Mouse (Mus musculus) megakaryocyte, adult 5-6 weeks (primary cell): ENCODE measurements around the gene 1700037C18Rik. TPM values are rescaled to one million over a fixed set of nuclear protein-coding genes. Genes with fewer than 3 reads are reported as not detected.
A peak's percentile ranks its signal among the peaks of the same experiment; 100 is the strongest.

Source experiments
- ATAC-seq: 2 replicates; pipeline ENCODE4 v1.8.0; 2016; ENCODE audit warnings: mild to moderate bottlenecking, inconsistent platforms; ENCODE audit not compliant: poor library complexity, severe bottlenecking
- total RNA-seq, 2 experiments: library from RNA; stranded (forward) in 1 of 2; stranded (reverse) in 1 of 2; fragments of 153-499, 151-499 nt in 1 of 2; fragments of 221-1000, 200-1000 nt in 1 of 2; gene quantifications; 2 replicates each; pipeline versions ENCODE4 v1.2.3 to v1.2.4; 2015 to 2017

1700037C18Rik gene
- total RNA-seq (2015) = 1.2 and 5.9 TPM in 2 replicates
- 0.85 and 3.2 TPM in 2 replicates for total RNA-seq (2017)

DNA sequence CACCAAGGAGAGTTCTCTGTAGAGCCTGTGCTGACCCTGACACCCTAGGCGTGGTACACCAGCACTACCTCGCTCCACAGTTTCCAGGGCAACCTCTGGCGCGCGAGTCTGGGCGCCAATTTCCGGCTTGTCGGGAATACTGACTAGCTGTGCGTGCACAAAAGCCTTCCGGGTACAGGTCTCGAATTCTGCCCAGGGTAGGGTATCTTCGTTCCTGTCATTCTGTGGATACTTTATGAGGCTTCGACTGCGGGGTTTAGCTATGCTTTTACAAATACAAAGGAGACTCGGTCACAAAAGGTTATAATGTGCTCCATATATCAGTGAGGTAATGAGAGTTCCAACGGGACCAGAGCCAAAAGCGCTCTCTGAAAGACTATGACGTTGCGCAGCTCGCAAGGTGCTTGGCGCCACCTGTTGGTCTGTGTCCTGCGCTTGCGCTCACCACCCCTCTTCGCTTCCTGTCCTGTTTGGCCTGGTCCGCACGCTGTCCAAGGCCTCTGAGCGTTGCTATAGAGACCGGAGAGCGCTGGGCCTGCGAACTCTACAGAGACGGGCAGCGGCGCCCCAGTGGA lies at the start of gene 1700037C18Rik, which contains the start of gene Cluap1:
TSS of gene 1700037C18Rik (minus strand) at position 153 of the 575 bp plus-strand sequence.
TSS of gene Cluap1 (plus strand) at position 265 of the 575 bp plus-strand sequence.
- ATAC-seq = peak; percentile 97

DNA sequence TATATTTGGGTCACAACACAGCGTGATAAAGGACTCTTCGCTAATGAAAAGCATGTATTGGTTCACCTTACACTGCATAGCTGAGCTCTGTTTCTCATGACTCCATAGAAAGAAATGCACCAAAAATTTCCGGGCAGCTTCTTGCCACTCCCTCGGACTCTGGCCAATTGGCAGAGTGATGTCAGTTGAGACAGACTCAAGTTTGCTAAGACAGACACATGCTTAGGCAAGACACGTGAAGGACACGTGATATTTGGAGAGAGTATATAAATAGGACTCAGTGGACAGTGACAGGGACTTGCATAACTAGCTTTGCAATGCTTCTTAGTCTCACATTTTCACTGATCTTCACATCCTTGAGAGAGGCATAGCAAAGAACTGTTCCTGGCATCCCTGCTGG lies 47.9 kb upstream of the 1700037C18Rik start:
- ATAC-seq = no peak

- ATAC-seq = no peak
Observed at GRCm38 (mm10) chr16:3951141-3951540, 42.7 kb upstream of the 1700037C18Rik start.

- no peak for ATAC-seq
Observed at GRCm38 (mm10) chr16:3934701-3935100, 26.2 kb upstream of the 1700037C18Rik start.

- peak; percentile 41 for ATAC-seq
Observed at GRCm38 (mm10) chr16:3934091-3934490, 25.6 kb upstream of the 1700037C18Rik start.

GRCm38 (mm10) chr16:3933536-3933935 lies 25.0 kb upstream of the 1700037C18Rik start:
- ATAC-seq = no peak

DNA sequence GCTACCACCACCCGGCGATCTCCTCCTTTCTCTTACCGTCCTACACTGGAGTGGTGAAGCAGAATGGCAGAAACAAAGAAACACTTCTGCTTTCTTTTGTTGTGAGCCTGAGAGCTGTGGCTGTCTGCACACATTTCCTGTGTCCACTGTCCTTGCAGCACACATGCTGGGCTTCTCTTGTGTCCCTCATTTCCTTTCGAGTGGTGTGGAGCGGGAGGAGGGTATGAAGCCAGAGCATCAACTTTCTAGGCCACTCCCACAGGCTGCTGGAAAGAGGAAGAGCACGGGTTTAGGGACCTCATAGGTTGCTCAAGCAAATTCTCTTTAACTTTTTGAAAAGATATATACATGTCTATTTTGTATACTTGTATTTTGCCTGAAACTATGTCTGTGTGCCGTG lies 20.7 kb upstream of the 1700037C18Rik start:
- ATAC-seq = peak; percentile 96

DNA sequence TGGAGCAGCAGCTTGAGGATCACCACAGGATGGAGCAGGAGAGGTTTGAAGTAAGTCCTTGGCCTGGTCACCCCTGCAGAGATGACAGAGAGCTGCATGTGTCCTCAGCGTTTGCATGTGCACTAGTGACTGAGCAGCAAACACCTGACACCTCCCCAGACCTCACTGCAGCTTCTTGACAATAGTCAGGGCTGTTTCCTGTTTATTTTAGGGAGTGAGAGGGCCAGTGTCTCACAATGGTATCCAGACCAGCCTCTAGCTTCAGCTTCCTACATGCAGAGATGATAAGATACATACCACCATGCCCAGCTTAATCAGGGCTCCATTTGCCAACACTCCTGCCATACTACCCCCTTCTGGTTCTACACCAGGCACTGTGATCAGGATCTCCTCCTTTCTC lies 20.1 kb upstream of the 1700037C18Rik start:
- no peak for ATAC-seq

DNA sequence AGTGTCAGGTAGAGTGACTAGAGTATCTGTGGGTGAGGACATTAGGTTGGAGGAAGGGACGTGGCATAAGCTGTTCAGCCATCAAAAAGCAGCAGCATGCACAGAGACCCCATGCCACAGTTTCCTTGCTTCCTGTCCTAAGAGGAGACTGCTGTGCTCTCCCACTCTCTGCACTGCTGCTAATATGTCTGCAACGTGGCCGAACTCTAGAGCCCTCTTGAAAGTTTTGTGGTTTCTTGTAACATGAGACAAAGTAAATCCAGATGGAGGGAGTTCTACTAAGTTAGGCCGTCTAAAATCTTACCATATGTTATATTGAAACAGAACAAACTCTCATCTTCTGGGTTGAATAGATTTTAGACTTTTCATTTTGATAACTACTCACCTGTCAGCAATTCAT lies 15.5 kb upstream of the 1700037C18Rik start:
- no peak for ATAC-seq

DNA sequence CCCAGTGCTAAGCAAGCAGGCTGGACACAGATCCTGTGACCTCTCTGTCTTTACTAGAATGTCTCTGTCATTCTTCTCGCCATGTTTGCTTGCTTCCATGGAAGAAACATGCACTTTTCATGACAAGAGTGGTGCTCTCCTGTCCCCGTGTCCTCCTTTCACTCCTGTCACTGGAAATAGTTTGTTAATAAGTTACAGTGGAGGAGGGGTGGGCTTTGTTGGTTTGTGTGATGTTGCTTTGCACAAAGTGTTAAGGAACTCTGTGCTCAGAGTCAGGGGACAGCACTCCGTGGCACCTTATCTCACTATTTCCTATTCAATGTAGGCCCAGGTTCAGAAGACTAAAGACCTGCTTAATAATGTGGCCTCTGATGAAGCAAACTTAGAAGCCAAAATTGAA lies 15.0 kb upstream of the 1700037C18Rik start:
- ATAC-seq = no peak

GRCm38 (mm10) chr16:3920756-3921155 lies 12.3 kb upstream of the 1700037C18Rik start:
- ATAC-seq = peak; percentile 70

- ATAC-seq = no peak
Observed at GRCm38 (mm10) chr16:3909118-3909517, 629 bp upstream of the 1700037C18Rik start.

DNA sequence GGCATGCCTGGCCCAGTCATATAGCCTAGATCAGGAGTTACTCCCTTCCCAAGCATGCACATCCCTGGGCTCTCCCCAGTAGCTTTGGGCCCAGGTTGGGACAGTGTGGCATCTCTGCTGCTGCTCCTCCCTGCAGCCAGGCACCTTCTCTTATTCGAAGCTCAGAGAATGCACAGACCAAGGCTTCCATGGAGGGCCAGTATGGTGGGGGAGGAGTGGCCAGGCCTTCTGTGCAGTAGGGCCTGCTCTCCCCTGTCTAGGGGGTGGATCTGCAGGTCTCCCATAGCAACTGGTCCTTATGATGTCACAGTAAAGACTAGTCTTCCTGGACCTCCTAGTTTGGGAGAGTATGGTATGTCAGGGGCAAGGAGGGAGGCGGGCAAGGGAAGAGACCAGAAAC lies 1.0 kb downstream of the 1700037C18Rik start:
- no peak for ATAC-seq

- ATAC-seq = no peak
Observed at GRCm38 (mm10) chr16:3896553-3896952, 11.9 kb downstream of the 1700037C18Rik start.

GRCm38 (mm10) chr16:3896046-3896445 lies 12.4 kb downstream of the 1700037C18Rik start:
- ATAC-seq = no peak

DNA sequence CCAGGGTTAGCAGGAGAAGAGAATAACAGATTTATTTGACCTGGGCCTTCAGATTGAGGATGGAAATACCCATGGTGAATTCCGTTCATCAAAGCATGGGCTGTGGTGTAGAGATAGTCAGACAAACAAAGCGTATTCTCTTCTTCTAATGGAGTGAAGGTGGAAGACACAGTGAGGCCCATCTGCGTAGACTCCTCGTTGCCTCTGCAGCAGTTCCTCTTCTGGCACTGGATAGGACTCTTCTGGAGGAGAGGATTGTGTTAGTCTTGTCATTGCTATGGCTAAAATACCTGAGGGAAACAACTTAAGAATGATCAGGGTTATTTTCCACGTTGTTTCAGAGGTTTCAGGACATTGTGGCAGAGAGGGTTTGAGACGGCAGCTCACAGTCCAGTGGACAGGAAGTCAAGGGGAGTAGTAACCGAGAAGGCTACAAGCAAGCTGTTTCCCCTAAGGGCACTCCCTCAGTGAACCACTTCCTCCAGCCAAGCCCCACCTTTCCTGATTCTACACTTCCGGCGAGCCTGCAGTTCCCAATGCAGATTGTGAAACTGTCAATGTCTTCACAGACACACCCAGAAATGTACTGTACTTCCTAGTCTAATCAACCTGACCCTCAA lies 13.2 kb downstream of the 1700037C18Rik start:
- ATAC-seq = peak; percentile 96

GRCm38 (mm10) chr16:3893739-3894138 lies 14.8 kb downstream of the 1700037C18Rik start:
- ATAC-seq = no peak

- ATAC-seq = no peak
Observed at GRCm38 (mm10) chr16:3891621-3892295, 16.7 kb downstream of the 1700037C18Rik start.

GRCm38 (mm10) chr16:3885065-3885670 lies 23.3 kb downstream of the 1700037C18Rik start:
- peak; percentile 22; the same call in 1 of the 2 replicates for ATAC-seq

DNA sequence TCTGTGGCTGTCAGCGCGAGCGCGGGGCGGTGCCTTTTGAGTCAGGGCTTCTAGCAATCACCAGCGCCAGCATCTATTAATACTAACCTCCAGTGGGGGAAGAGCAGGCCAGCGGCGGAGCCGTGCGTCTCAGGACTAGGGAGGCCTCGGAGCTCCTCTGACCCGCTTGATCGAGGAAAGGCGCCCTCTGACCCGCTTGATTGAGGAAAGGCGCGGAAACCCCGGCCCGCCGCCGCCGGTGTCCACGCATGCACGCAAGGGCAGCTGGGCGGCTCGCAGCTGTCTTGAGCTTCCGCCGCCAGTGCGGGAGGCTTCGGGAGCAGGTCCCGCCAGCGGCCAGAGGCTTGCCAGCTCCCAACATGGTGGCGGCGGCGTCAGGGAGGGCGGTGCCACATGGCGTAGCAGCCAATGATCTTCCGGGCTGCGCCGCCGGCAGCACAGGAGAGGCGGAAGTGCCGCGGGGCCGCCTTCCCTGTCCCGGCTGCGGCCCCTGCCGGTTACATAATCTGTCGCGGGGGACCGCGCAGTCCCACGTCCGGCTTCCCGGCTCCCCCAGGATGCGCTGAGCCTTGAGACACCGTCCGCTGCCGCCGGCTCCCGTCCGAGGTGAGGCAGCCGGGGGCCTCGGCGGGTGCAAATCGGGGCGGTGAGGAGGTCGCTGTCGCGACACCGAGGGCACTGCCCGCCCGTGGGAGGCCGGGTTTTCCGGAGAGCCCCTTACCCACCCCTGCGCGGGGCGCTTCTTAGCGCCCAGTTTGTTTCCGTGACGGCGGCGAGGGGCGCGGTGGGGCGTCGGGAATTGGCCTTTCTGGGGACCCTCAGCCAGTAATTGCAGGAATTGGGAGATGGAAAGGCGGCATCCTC lies 24.1 kb downstream of the 1700037C18Rik start, which contains the start of the genes Zfp597 and Gm20695:
TSS of gene Zfp597 (minus strand) at position 361 of the 864 bp plus-strand sequence.
TSS of gene Gm20695 (plus strand) at position 448 of the 864 bp plus-strand sequence.
- peak; percentile 99 for ATAC-seq
